Mouse (Mus musculus) liver, embryonic 13.5 days (tissue): ENCODE measurements around the gene Gast. TPM values are rescaled to one million over a fixed set of nuclear protein-coding genes. Genes with fewer than 3 reads are reported as not detected.

Source experiments
- ATAC-seq: fragments of 200-750 bp; cut with Nextera tagmentation; 2 replicates; pipeline ENCODE4 v1.8.0; 2017; ENCODE audit warnings: low read depth, mild to moderate bottlenecking, moderate number of reproducible peaks, moderate library complexity
- DNase-seq: peaks from one replicate; pipeline ENCODE4 v3.0.0; 2022
- H3K27ac ChIP-seq: fragments of 300-500 bp; sonication (generic); 2 replicates; pipeline ENCODE4 v1.5.1; 2015; ENCODE audit warnings: moderate library complexity, mild to moderate bottlenecking, inconsistent platforms
- H3K27me3 ChIP-seq: fragments of 300-500 bp; sonication (generic); 2 replicates; pipeline ENCODE4 v1.6.1; 2015; ENCODE audit warnings: mild to moderate bottlenecking, inconsistent platforms
- H3K36me3 ChIP-seq: fragments of 300-500 bp; sonication (generic); 2 replicates; pipeline ENCODE4 v1.6.1; 2015; ENCODE audit warnings: mild to moderate bottlenecking, inconsistent platforms
- H3K4me1 ChIP-seq: fragments of 300-500 bp; sonication (generic); replicated peaks from 2 replicates; pipeline ENCODE4 v1.6.1; 2015; ENCODE audit warnings: inconsistent platforms
- H3K4me2 ChIP-seq: fragments of 300-500 bp; sonication (generic); 2 replicates; pipeline ENCODE4 v1.6.1; 2015; ENCODE audit warnings: inconsistent platforms, mild to moderate bottlenecking, moderate library complexity
- H3K4me3 ChIP-seq: fragments of 300-500 bp; sonication (generic); replicated peaks from 2 replicates; pipeline ENCODE4 v1.5.1; 2015; ENCODE audit warnings: mild to moderate bottlenecking, inconsistent platforms
- H3K9ac ChIP-seq: fragments of 300-500 bp; sonication (generic); 2 replicates; pipeline ENCODE4 v1.6.1; 2015; ENCODE audit warnings: mild to moderate bottlenecking, inconsistent platforms
- H3K9me3 ChIP-seq: fragments of 300-500 bp; sonication (generic); replicated peaks from 2 replicates; pipeline ENCODE4 v1.6.1; 2016; ENCODE audit warnings: inconsistent platforms
- WGBS: fragments of 180-500 bp; shearing (Covaris S2); methylation state at CpG from one replicate; pipeline ENCODE4 v1.1.7; 2015; ENCODE audit not compliant: insufficient replicate concordance; 5-methylcytosine and 5-hydroxymethylcytosine counted together
- polyA plus RNA-seq: library from polyadenylated mRNA; unstranded; fragments of >200 nt; fragmentation: Nextera tagmentation; extraction: Ambion mirVana; gene quantifications from 2 replicates; pipeline ENCODE4 v1.2.1, GENCODE M21; 2015

The Gast gene
- polyA plus RNA-seq, 1 experiment from 2014 or later, result not detected

DNA sequence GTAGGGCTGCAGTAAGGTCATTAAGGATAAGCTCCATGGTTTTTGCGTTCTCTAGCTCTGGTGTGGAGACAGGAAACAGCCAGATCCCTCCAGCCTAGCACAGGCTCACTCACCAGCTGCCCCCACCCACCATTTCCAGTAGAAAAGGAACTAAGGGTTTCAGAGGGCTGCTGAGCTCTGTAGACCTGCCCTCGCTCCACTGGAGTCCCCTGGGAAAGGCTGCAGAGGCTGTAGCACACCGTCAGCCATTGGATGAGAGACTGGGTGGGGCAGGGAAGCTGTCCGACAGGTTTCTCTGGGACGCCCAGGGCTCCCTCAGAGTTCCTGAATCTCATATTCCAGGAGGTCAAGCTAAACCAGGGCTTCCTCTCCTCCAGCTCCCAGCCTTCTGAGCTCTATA is 52.4 kb downstream of the Gast start:
- DNase-seq (no peak), ATAC-seq (no peak)
- H3K4me2 ChIP-seq, result no peak overlapping the region
- no peak overlapping the region for H3K27ac ChIP-seq
- H3K4me1 ChIP-seq, result peaks cover 49% of the 10 kb centered on the region
- peaks cover 10% of the 10 kb centered on the region for H3K36me3 ChIP-seq
- H3K27me3 ChIP-seq, result no peaks in the 10 kb centered on the region
- H3K9me3 ChIP-seq, result no peaks in the 10 kb centered on the region
- H3K4me3 ChIP-seq, result no peak overlapping the region
- H3K9ac ChIP-seq, result no peak overlapping the region
- 53% methylated on average over 5 of the region's 5 CpGs for WGBS

Other genes starting within 250 kb of the Gast start
- gene Krt32, start 246.2 kb upstream of the Gast start, polyA plus RNA-seq, result not detected in 2 replicates
- not detected in 2 replicates for gene Krt35, start 238.2 kb upstream of the Gast start, polyA plus RNA-seq
- gene Krt36, start 228.8 kb upstream of the Gast start, polyA plus RNA-seq, result not detected in 2 replicates
- 0.10 and 0.20 TPM in 2 replicates for gene Krt13, start 212.8 kb upstream of the Gast start, polyA plus RNA-seq
- 1.5 and 2.1 TPM in 2 replicates for gene Krt15, start 198.5 kb upstream of the Gast start, polyA plus RNA-seq
- gene Krt19, start 185.7 kb upstream of the Gast start, polyA plus RNA-seq, result 2.6 and 4.3 TPM in 2 replicates
- not detected in 2 replicates for gene Krt9, start 141.2 kb upstream of the Gast start, polyA plus RNA-seq
- gene Krt14, start 126.9 kb upstream of the Gast start, polyA plus RNA-seq, result 0.90 and 1.0 TPM in 2 replicates
- not detected in 2 replicates for gene Krt16, start 85.5 kb upstream of the Gast start, polyA plus RNA-seq
- 0.41 and 0.62 TPM in 2 replicates for gene Krt17, start 73.4 kb upstream of the Gast start, polyA plus RNA-seq
- not detected in 2 replicates for gene Krt42, start 64.5 kb upstream of the Gast start, polyA plus RNA-seq
- 1,883 and 1,943 TPM in 2 replicates for gene Eif1, start 14.5 kb upstream of the Gast start, polyA plus RNA-seq
- gene Hap1, start 21.7 kb downstream of the Gast start, polyA plus RNA-seq, result 0.37 and 0.50 TPM in 2 replicates
- gene Jup, start 63.4 kb downstream of the Gast start, polyA plus RNA-seq, result 13.2 and 15.5 TPM in 2 replicates
- gene P3h4, start 80.4 kb downstream of the Gast start, polyA plus RNA-seq, result 5.8 and 6.0 TPM in 2 replicates
- 11.8 and 13.1 TPM in 2 replicates for gene Fkbp10, start 81.3 kb downstream of the Gast start, polyA plus RNA-seq
- gene Nt5c3b, start 107.4 kb downstream of the Gast start, polyA plus RNA-seq, result 25.1 and 27.6 TPM in 2 replicates
- gene Klhl10, start 107.5 kb downstream of the Gast start, polyA plus RNA-seq, result 0.08 and 0.24 TPM in 2 replicates
- gene Klhl11, start 138.3 kb downstream of the Gast start, polyA plus RNA-seq, result 2.4 and 2.6 TPM in 2 replicates
- 86.2 and 108 TPM in 2 replicates for gene Acly, start 193.6 kb downstream of the Gast start, polyA plus RNA-seq
- 0.08 and 0.16 TPM in 2 replicates for gene Ttc25, start 211.2 kb downstream of the Gast start, polyA plus RNA-seq
- gene Cnp, start 240.5 kb downstream of the Gast start, polyA plus RNA-seq, result 13.2 and 14.1 TPM in 2 replicates